Mouse (Mus musculus) splenic B cell, adult 2 months (primary cell): ENCODE data around the gene Nol7.

Source experiments
- DNase-seq: peaks from one replicate; pipeline ENCODE4 v3.0.0-alpha.2; 2011; ENCODE audit warnings: low read depth, low spot score
- H3K27me3 ChIP-seq: 2 replicates; pipeline ENCODE4 v1.6.1; 2012; ENCODE audit warnings: mild to moderate bottlenecking, low read length, moderate library complexity, mixed read lengths; ENCODE audit not compliant: control insufficient read depth, poor library complexity, insufficient read depth, severe bottlenecking
- H3K36me3 ChIP-seq: 2 replicates; pipeline ENCODE4 v1.6.1; 2012; ENCODE audit warnings: mild to moderate bottlenecking, low read length, moderate library complexity, mixed read lengths; ENCODE audit not compliant: control insufficient read depth, poor library complexity, insufficient read depth, severe bottlenecking

Gene Nol7

GRCm38 (mm10) chr13:43452177-43452576 is 54.0 kb downstream of the Nol7 start:
- no peaks in the 10 kb centered on the region for H3K36me3 ChIP-seq
- DNase-seq: no peak
- H3K27me3 ChIP-seq: no peaks in the 10 kb centered on the region

- H3K27me3 ChIP-seq: no peaks in the 10 kb centered on the region
- peak; percentile 19 for DNase-seq
- H3K36me3 ChIP-seq: no peaks in the 10 kb centered on the region
Measured at GRCm38 (mm10) chr13:43452843-43453605, 54.8 kb downstream of the Nol7 start.

- H3K27me3 ChIP-seq: no peaks in the 10 kb centered on the region
- DNase-seq: no peak
Measured at GRCm38 (mm10) chr13:43454431-43454830, 56.2 kb downstream of the Nol7 start.

More at GRCm38 (mm10) chr13:43454431-43454830, 56.2 kb downstream of the Nol7 start:
- H3K36me3 ChIP-seq: no peaks in the 10 kb centered on the region
